Mouse (Mus musculus): ENCODE data around the gene Spata1. TPM values are rescaled to one million over a fixed set of nuclear protein-coding genes. Genes with fewer than 3 reads are reported as not detected.

Gene Spata1
- total RNA-seq (2017): 8.2 and 20.6 TPM in 2 replicates

DNA sequence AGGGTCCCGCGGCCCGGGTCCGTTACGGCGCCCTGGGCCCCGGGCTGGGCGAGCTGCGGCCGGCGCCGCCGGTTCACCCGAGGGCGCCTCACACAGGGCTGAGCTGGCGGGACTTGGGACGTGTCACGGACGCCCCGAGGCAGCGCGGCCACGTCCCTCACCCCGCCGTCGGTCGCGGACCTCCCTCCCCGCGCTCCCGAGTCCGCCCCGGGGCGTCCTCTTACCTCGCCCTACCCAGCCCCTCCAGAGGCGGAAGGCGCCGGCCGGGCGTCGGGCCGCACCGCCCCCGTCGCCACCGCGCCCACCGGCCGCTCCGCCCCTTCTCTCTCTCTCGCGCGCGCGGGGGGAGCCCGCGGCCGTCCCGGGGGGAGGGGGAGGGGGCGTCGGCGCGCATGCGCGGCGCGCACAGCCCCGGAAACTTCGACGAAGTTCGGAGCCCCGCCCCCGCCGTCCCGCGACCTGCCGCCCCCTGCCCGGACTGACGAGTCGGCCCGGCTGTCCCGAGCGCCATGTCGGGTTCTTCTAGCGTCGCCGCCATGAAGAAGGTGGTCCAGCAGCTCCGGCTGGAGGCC lies at the start of gene Spata1, which contains the start of gene Gng5:
Gene Spata1, minus strand, starts transcription at position 323 of the 572 bp plus-strand sequence.
Gene Gng5, plus strand, starts transcription at position 377 of the 572 bp plus-strand sequence.
- ATAC-seq (replicated peaks; ENCODE audit: low read depth, poor library complexity, severe bottlenecking): peak; percentile 74

DNA sequence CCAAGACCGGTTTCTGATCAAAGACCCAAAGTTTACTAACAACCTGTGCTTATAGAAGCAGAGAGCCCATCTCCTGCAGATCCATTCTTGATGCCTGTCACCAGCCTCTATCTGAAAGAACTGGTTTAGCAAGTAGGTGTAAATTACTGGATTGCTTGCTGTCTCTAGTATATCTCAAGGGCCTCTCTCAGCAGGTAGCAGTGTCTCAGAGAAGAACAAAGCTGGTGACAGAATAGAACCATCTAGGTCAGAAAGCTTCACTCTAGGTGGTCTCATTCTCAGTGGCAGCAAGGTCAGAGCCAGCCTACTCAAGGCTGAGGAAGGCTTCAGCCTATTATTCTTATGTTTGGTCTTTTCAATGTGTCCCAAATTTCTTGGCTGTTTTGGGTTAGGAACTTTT lies 44.1 kb upstream of the Spata1 start:
- no peak for ATAC-seq (replicated peaks; ENCODE audit: low read depth, poor library complexity, severe bottlenecking)

DNA sequence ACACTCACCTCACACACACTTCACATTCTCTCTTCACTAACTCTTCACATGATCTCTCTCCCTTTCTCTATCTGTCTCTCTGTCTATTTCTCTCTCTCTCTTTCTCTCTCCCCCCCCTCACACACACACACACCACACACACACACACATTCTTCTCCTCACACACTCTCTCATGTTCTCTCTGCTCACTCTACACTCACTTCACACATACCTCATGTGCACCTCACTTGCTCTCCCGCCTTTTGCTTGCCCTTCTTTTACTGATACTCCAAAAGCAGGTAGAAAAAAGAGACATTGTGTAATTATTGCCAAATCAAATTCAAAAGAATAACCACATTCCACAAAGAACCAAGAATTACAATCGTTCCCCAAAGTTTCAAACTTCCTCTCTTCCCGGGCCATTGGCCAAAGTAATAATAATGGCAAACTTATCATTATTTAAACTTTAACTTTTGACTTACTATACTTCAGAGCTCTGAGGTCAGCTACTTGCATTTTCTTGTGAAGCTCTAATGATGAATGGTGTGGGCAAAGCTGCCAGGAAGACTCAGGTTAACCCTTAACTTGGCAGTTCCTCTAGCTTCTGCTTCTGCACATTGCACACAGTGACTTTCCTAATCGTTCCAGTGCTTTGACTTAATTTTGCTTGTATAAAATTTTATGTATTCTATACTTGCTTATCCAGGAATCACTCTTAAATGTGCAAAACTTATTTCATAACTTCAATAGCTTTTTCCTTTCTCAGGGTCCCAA lies 41.1 kb upstream of the Spata1 start:
- ATAC-seq (replicated peaks; ENCODE audit: low read depth, poor library complexity, severe bottlenecking): no peak

DNA sequence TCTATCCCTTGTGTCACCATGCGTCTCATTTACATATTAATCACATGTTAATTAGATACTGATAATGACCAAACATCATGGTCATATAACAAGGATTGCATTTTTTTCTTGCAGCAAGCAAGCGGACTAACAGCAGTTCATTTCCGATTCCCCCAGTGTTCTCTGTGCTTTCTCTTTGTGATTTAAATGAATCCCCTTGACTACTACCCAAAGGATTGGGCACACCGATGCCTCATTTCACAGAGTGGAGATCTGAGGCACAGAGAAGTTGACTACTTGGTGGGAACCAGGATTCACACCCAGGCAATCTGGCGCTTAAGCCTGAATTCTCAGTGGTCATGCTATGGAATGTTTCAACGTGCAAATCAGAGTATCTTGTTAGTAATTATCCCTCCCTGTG lies 35.4 kb upstream of the Spata1 start:
- ATAC-seq (replicated peaks; ENCODE audit: low read depth, poor library complexity, severe bottlenecking): no peak

DNA sequence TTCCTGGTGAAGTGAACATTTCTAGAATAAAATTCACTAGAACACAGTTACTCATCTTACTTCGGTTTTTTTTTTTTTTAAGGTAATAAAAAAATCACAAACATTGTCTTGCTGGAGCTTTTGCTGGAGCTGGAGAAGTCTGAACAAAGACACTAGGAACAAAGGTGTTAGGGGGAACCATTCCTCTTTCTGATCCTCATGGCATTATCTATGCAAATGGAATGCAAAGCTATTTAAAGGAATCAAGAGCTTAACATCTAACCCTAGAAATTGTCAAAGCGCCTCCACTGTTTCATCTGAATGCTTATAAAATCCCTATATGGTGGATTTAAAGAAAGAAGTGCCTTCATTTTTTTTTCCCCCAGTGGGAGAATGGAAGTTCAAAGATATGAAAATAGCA lies 28.8 kb upstream of the Spata1 start:
- no peak for ATAC-seq (replicated peaks; ENCODE audit: low read depth, poor library complexity, severe bottlenecking)

DNA sequence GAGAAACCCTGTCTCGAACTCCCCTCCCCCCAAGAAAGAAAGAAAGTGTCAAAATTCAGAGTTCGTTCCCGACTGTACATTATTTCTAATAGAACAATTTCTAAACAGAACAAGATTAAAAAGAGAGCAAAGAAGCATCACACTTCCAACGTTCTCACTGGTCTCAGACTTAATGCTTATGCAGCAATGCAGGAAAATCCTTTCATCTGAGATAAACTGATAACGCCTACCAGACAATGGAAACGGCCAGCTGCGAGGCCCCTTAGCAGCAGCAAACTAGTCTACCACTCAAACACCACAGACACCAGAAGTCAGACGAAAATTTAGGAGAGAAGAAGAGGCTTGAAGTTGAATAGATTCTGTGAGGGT lies 22.1 kb upstream of the Spata1 start:
- peak; percentile 26; the same call in 1 of the 2 replicates for ATAC-seq (replicated peaks; ENCODE audit: low read depth, poor library complexity, severe bottlenecking)

DNA sequence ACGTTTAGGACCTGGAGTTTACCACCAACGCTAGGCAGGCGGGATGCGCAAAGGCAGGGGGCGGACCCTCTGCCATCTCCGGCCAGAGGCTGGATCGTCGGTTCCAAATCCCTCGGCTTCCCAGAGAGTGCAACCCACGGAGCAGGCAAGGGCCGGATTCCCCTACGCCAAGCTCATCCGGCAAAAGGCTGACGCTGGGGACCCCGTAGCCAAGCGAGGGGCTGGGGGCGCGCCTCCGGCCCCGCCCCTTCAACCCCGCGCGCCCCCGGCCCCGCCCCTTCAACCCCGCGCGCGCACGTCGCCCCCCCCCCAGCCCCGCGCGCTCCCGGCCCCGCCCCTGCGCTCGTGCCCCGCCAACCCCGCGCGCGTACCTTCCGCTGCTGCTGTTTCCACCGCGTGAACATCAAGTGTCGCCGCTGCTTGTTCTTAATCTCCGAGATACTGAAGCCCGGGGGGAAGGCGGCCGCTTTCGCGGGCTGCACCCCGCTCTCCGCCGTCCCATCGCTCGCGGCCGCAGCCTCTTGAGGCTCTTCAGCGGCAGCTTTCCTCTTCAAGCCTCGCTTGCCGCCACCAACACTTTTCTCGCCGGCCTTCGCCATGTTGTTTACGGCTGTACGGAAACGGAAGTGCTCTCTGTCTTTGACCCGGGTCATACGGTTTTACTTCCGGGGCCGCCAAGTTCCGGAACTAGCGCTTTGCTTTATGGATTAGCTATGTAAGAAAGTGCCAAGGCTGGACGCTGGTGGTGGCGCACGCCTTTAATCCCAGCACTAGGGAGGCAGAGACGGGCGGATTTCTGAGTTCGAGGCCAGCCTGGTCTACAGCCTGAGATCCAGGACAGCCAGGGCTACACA lies 21.5 kb upstream of the Spata1 start, which contains the start of gene Rpf1:
Gene Rpf1, minus strand, starts transcription at position 632 of the 854 bp plus-strand sequence.
- peak; percentile 96 for ATAC-seq (replicated peaks; ENCODE audit: low read depth, poor library complexity, severe bottlenecking)

DNA sequence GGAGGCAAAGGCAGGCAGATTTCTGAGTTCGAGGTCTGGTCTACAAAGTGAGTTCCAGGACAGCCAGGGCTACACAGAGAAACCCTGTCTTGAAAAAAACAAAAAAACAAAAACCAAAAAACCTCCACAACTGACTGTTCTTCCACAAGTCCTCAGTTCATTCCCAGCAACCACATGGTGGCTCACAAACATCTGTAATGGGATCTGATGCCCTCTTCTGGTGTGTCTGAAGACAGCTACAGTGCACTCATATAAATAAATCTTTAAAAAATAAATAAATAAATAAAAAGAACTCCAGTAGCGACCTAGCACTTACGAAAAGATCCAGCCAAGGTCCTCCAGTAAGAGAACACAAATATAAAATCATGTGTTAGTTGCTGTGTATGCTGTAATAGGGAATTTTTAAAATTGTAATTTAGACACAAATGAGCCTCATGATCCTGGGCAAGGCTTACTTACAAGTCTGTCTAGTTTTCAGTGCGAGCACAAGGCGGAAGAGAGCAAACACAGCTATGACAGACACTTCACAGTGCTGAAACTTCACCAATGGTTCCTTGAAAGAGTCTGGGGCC lies 20.8 kb upstream of the Spata1 start:
- no peak for ATAC-seq (replicated peaks; ENCODE audit: low read depth, poor library complexity, severe bottlenecking)

DNA sequence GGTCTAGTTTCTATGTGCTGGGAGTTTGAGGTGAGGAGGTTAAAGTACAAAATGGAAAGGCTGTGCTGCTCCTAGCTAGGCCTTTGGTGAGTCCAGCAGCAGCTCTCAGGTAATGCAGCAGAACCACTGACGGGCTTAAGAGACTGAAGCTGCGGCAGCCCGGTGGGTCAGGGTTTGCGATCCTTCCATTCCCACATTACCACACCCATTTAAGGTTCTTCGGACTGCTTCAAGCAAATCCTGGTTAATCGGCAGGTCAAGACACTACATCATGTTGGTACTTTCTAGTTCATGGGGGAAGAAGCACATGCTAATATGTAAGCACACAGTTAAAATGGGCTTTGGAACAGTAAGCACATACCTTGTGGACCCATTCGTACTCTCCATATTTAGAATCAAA lies 7.2 kb upstream of the Spata1 start:
- no peak for ATAC-seq (replicated peaks; ENCODE audit: low read depth, poor library complexity, severe bottlenecking)

DNA sequence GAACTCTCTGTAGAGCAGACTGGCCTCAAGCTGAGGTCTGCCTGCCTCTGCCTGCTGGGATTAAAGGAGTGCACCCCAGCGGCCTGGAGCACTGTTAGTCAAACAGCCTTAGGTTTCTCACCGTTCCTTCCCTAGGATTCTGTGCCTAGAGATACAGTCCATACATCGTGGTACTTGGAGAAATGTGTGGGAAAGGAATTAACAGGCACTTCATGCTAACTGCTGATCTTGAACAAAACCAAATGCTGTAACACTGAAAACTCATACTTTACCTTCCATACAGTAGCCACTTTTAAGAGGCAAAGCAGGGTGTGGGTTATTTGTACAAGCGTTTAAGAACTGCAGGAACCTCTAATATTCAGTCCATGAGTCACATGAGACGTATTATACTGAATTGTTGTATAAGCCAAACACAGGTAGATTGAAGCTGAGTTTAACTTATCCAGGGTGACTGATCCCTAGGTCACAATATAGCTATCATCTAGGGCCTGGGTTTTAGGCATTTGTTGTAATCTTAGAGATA lies 2.1 kb upstream of the Spata1 start:
- ATAC-seq (replicated peaks; ENCODE audit: low read depth, poor library complexity, severe bottlenecking): no peak

DNA sequence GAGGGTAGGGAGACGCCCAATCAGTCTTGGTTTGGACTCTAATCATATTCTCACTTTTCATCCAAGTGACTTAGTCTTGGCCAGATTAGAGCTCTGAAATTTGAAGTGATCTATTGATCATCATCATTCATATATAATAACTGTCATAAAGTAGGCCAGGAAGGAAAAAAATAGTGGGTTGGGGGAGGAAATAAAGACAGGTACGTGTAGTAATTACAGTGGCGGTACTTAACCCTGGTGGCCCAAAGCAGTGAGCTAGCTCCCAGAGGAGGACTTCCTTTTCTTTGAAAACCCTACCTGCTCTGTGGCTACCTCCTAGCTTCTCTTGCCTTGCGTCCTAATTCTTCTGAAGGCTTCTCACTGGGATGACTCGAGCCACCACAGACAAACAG lies 1.3 kb upstream of the Spata1 start:
- ATAC-seq (replicated peaks; ENCODE audit: low read depth, poor library complexity, severe bottlenecking): peak; percentile 27; the same call in 1 of the 2 replicates

DNA sequence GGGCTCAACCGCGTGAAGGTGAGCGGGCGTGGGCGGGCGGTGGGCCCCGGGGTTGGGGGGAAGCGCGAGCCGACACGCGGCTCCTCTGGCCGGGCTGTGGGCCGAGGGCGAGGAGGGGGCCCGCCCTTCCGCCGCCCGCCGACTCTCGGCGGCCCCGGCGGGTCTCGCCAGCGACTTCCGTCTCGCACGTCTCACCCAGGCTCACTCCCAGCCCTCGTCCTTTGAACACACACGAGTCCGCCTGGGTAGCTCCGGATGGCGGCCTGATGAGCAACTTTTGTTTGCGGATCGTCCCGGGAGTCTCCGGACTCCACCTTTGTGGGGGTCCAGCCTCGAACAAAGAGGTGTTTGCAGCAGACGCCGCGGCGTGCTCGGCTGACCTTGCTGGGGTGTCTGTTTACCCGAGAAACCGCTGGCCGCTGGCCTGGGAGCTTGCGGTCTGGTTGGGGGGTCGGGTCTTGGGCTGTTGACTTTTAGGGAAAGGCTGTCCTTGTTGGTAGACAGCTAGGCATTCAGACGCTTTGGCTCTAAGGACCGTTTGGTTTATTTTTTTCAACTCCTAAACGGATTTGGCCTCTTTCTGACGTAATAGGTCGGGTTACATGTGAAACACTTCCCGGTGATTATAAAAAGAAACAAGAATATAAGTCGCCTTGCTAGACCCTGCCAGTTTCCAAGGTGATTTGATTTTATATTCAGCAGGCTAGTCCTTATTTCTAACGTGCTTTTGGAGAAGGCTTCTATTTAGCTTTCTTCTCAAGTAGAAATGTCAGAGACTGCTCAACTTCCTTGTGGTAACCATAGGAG lies 653 bp upstream of the Spata1 start:
- ATAC-seq (replicated peaks; ENCODE audit: low read depth, poor library complexity, severe bottlenecking): peak; percentile 26

DNA sequence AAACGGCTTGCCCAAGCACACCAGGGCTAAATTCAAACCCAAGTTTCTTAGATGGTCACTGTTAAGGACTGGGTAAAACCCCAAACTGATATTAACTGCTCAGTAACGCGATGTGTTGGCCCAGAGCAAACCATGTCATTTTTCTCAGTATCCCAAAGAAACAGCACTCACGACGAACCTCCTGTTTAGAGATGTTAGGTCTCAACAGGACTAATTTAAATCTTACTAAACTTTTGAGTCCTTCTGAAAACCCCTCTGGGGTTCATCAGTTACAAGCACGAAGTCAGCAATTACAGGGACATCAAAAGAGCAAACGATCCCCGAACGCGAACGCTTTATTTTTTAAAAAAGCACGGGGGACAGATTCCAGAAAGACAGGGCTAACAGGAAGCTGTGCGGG lies 564 bp downstream of the Spata1 start:
- ATAC-seq (replicated peaks; ENCODE audit: low read depth, poor library complexity, severe bottlenecking): no peak

DNA sequence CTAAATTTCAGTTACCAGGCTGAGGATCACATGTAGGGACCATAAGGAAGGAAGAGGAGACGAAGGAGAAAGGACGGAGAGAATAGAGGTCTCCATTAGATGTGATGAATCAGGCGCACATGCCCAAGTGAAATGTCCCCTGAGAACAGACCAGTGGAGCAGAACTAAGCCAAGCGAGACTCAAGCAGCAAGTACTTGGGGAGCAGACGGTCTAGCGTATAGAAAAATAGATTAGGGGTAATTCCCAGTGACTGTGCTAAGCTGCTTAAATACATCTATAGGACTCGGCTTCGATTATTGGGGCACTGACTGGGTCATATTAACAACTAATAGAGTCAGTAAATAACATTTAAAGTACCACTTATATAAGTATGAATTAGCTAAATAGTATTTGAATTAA lies 4.6 kb downstream of the Spata1 start:
- ATAC-seq (replicated peaks; ENCODE audit: low read depth, poor library complexity, severe bottlenecking): no peak

DNA sequence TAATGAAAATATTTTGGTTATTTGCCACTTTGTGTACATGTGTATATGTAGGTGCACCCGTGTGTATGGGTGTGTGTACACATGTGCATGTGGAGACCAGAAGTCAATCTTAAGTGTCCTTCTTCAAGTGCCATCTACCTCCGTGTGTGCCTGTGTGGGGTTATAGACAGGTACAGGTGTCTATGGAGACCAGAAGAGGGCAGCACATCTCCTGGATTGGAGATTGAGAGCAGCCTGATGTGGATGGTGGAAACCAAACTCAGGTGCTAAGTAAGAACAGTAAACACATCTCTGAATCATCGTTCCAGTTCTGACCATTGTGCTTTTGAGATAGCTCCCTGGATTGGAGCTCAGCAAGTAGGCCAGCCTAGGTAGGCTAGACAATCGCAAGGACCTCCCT lies 13.1 kb downstream of the Spata1 start:
- ATAC-seq (replicated peaks; ENCODE audit: low read depth, poor library complexity, severe bottlenecking): no peak

DNA sequence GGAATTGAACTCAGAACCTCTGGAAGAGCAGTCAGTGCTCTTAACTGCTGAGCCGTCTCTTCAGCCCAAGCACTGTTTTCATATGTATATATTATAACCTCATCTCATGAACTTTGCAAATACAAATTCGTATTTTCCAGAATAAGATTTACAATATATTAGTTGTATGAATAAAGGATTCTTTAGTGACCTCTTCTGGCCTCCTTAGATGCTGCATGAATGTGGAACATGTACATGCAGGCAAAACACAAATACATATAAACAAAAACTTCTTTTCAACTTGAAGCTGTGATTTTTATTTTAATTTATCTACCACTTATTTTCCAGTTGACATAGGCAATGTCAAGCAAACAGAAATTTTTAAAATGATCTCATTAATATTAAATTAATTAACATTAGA lies 17.5 kb downstream of the Spata1 start:
- no peak for ATAC-seq (replicated peaks; ENCODE audit: low read depth, poor library complexity, severe bottlenecking)

DNA sequence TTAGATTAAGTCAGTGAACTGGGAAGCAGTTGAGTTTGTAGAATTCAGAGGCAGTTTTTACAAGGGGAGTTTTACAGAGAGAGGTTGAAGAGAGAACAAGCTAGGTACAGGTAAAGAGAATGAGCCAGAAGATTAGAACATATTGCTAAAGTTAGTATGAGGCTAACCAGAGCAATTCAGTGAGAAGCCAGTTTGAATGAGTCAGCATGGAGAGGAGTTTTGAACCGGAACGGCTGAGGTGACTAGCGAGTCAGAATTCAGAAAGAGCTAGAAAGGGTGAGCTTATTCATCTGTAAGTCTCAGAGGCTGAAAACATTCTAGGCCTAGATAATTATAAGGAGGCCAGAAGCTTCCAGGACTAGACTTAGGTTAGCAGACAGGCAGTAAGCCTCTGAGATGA lies 25.1 kb downstream of the Spata1 start:
- ATAC-seq (replicated peaks; ENCODE audit: low read depth, poor library complexity, severe bottlenecking): no peak

DNA sequence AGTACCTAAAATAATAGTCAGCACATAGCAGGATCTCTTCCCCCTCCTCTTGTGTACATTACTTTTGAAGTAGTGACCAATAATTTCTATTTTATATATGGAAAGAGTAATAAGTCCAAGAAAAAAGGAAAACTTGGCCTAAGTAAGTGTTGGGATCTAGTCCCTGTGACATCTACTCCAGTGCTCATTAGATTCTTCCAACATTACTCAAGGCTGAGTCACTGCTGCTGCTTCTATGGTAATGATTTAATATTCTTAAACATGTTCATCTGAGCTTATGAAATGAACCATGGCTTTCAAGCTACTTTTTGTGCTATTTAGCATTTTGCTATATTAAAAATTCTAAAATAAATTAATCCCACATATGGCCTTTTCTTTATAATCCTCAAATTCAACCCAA lies 25.8 kb downstream of the Spata1 start:
- ATAC-seq (replicated peaks; ENCODE audit: low read depth, poor library complexity, severe bottlenecking): no peak

DNA sequence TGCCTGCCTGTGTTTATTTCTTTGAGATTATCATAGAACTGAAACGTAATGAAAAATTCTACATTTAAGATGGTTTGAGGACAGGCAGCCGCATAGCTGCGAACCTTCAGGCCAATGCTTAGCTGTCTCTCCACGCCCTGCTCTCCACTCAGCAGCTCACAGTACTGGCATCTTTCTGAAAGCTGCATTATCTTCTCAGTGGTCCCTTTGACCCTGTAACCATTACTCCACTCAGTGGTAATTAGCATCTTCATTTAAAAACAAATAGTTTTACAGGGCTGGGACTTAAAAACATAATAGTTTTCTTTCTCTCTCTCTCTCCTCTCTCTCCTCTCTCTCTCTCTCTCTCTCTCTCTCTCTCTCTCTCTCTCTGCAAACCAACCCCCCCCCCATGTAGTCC lies 26.9 kb downstream of the Spata1 start:
- no peak for ATAC-seq (replicated peaks; ENCODE audit: low read depth, poor library complexity, severe bottlenecking)

DNA sequence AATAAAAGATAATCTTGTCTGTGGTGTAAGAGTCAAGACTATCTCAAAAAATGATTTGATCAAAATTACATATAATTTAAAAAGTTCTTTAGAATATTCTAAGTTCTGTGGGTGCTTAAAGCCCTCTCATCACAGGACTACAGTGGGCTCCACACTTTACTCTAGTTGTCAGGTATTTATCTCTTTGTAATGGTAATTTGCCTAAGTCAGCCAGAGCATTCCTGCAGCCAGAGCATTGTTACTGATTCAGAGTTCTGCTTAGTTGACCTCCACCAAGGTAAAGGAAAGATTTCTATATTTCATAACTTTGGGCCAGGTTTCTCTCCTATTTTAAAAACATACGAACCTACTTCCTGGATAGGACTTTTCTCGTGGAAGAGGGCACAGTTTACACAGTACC lies 30.3 kb downstream of the Spata1 start:
- no peak for ATAC-seq (replicated peaks; ENCODE audit: low read depth, poor library complexity, severe bottlenecking)

Measured in common myeloid progenitor, adult 5-6 weeks (primary cell).